In genomic region chr11:32456356-32456755, GRCm38 (mm10) we compare ENCODE assay signal across 8 mouse cellular contexts. TPM values are rescaled to one million over a fixed set of nuclear protein-coding genes. Genes with fewer than 3 reads are reported as not detected.
DNase-seq lines count a peak whose midpoint lies in the region; ATAC-seq and TF ChIP-seq lines count a peak whose summit lies in the region.

No protein-coding gene starts in this region.

- no peaks in the 10 kb centered on the region for H3K27me3 ChIP-seq in kidney, embryonic 15.5 days
- no peaks in the 10 kb centered on the region for H3K27me3 ChIP-seq in hindbrain, embryonic 15.5 days
- H3K27me3 ChIP-seq in myocyte (ENCODE audit: control insufficient read depth, insufficient read depth, insufficient read length), result no peaks in the 10 kb centered on the region

- H3ac ChIP-seq in myocyte (ENCODE audit: control insufficient read depth, insufficient read length), result peak overlapping the region; percentile 82

- H3K4me3 ChIP-seq in kidney, embryonic 15.5 days (replicated peaks), result peak overlapping the region; percentile 81
- peak overlapping the region; percentile 85 for H3K4me3 ChIP-seq in cortical plate, adult 2 months (ENCODE audit: insufficient read depth, low read length)
- peak overlapping the region; percentile 91 for H3K4me3 ChIP-seq in hindbrain, embryonic 15.5 days
- H3K4me3 ChIP-seq in myocyte, result peak overlapping the region; percentile 53

- peaks cover 57% of the 10 kb centered on the region for H3K79me2 ChIP-seq in myocyte (ENCODE audit: control insufficient read depth, insufficient read depth)

- WGBS in kidney, embryonic 15.5 days, result 4% methylated on average over 6 of the region's 6 CpGs
- WGBS in hindbrain, embryonic 15.5 days, result 8% methylated on average over 6 of the region's 6 CpGs

- no peak for DNase-seq in kidney, postnatal 10 days
- no peak for DNase-seq in right cerebral cortex, postnatal 10 days (ENCODE audit: low spot score in 2 of 2)
- DNase-seq in frontal cortex, postnatal 36 days (ENCODE audit: low spot score in 2 of 2), result no peak

- peaks cover 13% of the 10 kb centered on the region for H3K4me1 ChIP-seq in kidney, embryonic 15.5 days
- H3K4me1 ChIP-seq in cortical plate, adult 2 months (ENCODE audit: control insufficient read depth, insufficient read depth, low read length), result peaks cover 1% of the 10 kb centered on the region; the same call in 1 of the 2 replicates
- peaks cover 23% of the 10 kb centered on the region for H3K4me1 ChIP-seq in hindbrain, embryonic 15.5 days (replicated peaks)

- H3K36me3 ChIP-seq in kidney, embryonic 15.5 days, result no peaks in the 10 kb centered on the region
- no peaks in the 10 kb centered on the region for H3K36me3 ChIP-seq in hindbrain, embryonic 15.5 days
- no peaks in the 10 kb centered on the region for H3K36me3 ChIP-seq in myocyte (ENCODE audit: control insufficient read depth, insufficient read depth)

- no peak for ATAC-seq in kidney, embryonic 15.5 days (replicated peaks; ENCODE audit: low FRiP score)
- no peak for ATAC-seq in hindbrain, embryonic 15.5 days (ENCODE audit: low FRiP score, low read depth)
- ATAC-seq in CD4-positive, CD25-positive, alpha-beta regulatory T cell, adult 4 months, result no peak

- TF ChIP-seq CTCF in cortical plate, adult 2 months (IDR thresholded peaks at IDR 0.05; ENCODE audit: extremely low read depth, insufficient read depth, low read length), result no peak

- no peak overlapping the region for H3K27ac ChIP-seq in kidney, embryonic 15.5 days
- no peak overlapping the region for H3K27ac ChIP-seq in cortical plate, adult 2 months (ENCODE audit: insufficient read depth, low read length)
- H3K27ac ChIP-seq in hindbrain, embryonic 15.5 days (replicated peaks), result no peak overlapping the region

- no peaks in the 10 kb centered on the region for H3K9me3 ChIP-seq in kidney, embryonic 15.5 days (replicated peaks)
- no peaks in the 10 kb centered on the region for H3K9me3 ChIP-seq in hindbrain, embryonic 15.5 days

- H3K4me2 ChIP-seq in kidney, embryonic 15.5 days, result peak overlapping the region; percentile 93
- peak overlapping the region; percentile 83 for H3K4me2 ChIP-seq in hindbrain, embryonic 15.5 days
- peak overlapping the region; percentile 66 for H3K4me2 ChIP-seq in myocyte (ENCODE audit: low read depth)

- peak overlapping the region; percentile 88 for H3K9ac ChIP-seq in kidney, embryonic 15.5 days
- peak overlapping the region; percentile 72; the same call in 1 of the 2 replicates for H3K9ac ChIP-seq in hindbrain, embryonic 15.5 days

- TF ChIP-seq POLR2A in cortical plate, adult 2 months (IDR thresholded peaks at IDR 0.05; ENCODE audit: extremely low read depth, insufficient read depth, low read length), result no peak
- no peak for TF ChIP-seq POLR2A in myocyte (IDR thresholded peaks at IDR 0.05; ENCODE audit: insufficient read length, low read depth)

TF ChIP-seq in myocyte, 11 proteins besides CTCF, POLR2A, EP300 and RAD21:
- no peak for TF ChIP-seq TCF3 (IDR thresholded peaks at IDR 0.05; ENCODE audit: insufficient read length, low read depth)
- TF ChIP-seq SRF (IDR thresholded peaks at IDR 0.05; ENCODE audit: control insufficient read depth, insufficient read length, low read depth), result no peak
- no peak for TF ChIP-seq REST (IDR thresholded peaks at IDR 0.05; ENCODE audit: insufficient read depth, insufficient read length)
- no peak for TF ChIP-seq MYOD1 (IDR thresholded peaks at IDR 0.05; ENCODE audit: control insufficient read depth in 1 of 3, insufficient read length in 2 of 3, low read depth in 2 of 3)
- no peak for TF ChIP-seq CEBPB (IDR thresholded peaks at IDR 0.05; ENCODE audit: insufficient read depth, poor library complexity, severe bottlenecking)
- no peak for TF ChIP-seq POLR2AphosphoS2 (IDR thresholded peaks at IDR 0.05; ENCODE audit: insufficient read length, low read depth)
- no peak for TF ChIP-seq E2F4 (IDR thresholded peaks at IDR 0.05; ENCODE audit: insufficient read depth)
- TF ChIP-seq MYOG (IDR thresholded peaks at IDR 0.05; ENCODE audit: control insufficient read depth in 1 of 3, insufficient read depth in 1 of 3, insufficient read length in 2 of 3, low read depth in 2 of 3), result no peak
- no peak for TF ChIP-seq USF1 (IDR thresholded peaks at IDR 0.05; ENCODE audit: low read depth)
- no peak for TF ChIP-seq MAX (IDR thresholded peaks at IDR 0.05; ENCODE audit: low read depth)
- no peak for TF ChIP-seq TCF12 (IDR thresholded peaks at IDR 0.05; ENCODE audit: insufficient read depth, poor library complexity, severe bottlenecking)

RNA-seq across cellular contexts. Expression of gene Ubtd2, which starts 1.2 kb away (rescaled TPM):
- polyA plus RNA-seq in kidney, embryonic 15.5 days (2015; fragmentation: Nextera tagmentation; extraction: Ambion mirVana), result 45.1 and 46.1 TPM in 2 replicates
- 30.9 and 31.8 TPM in 2 replicates for polyA plus RNA-seq in cortical plate, adult 2 months (2012; rRNA removed)
- 46.6 and 46.9 TPM in 2 replicates for polyA plus RNA-seq in hindbrain, embryonic 15.5 days (2015; fragmentation: Nextera tagmentation; extraction: Ambion mirVana)
- polyA plus RNA-seq in myocyte (2012; fragmentation: generic; extraction: Trizol), result 14.6 TPM
- 1 to 10 TPM; 1.8 to 4.9 TPM for polyA plus RNA-seq in CD4-positive, CD25-positive, alpha-beta regulatory T cell, adult 4 months (2017; shearing (Covaris generic))
